Mouse (Mus musculus) forebrain, postnatal 0 days (tissue): ENCODE measurements around the gene Atp5h. TPM values are rescaled to one million over a fixed set of nuclear protein-coding genes. Genes with fewer than 3 reads are reported as not detected.

Source experiments
- ATAC-seq: fragments of 200-750 bp; cut with Nextera tagmentation; 2 replicates; pipeline ENCODE4 v1.8.0; 2017; ENCODE audit warnings: mild to moderate bottlenecking, moderate library complexity
- DNase-seq: peaks from one replicate; pipeline ENCODE4 v3.0.0-alpha.2; 2015
- H3K27ac ChIP-seq: fragments of 300-500 bp; sonication (generic); 2 replicates; pipeline ENCODE4 v1.5.1; 2014; ENCODE audit warnings: low read depth, mild to moderate bottlenecking, antibody characterized with exemption, low read length, moderate library complexity, mixed read lengths
- H3K27me3 ChIP-seq: fragments of 300-500 bp; sonication (generic); 2 replicates; pipeline ENCODE4 v1.6.1; 2014; ENCODE audit warnings: mild to moderate bottlenecking, low read length, mixed read lengths; ENCODE audit not compliant: insufficient read depth
- H3K36me3 ChIP-seq: fragments of 300-500 bp; sonication (generic); 2 replicates; pipeline ENCODE4 v1.6.1; 2014; ENCODE audit warnings: mild to moderate bottlenecking, moderate library complexity; ENCODE audit not compliant: insufficient read depth
- H3K4me1 ChIP-seq: fragments of 300-500 bp; sonication (generic); 2 replicates; pipeline ENCODE4 v1.6.1; 2014; ENCODE audit warnings: antibody characterized with exemption; ENCODE audit not compliant: insufficient read depth
- H3K4me2 ChIP-seq: fragments of 300-500 bp; sonication (generic); 2 replicates; pipeline ENCODE4 v1.6.1; 2014; ENCODE audit warnings: low read depth, mild to moderate bottlenecking, moderate library complexity
- H3K4me3 ChIP-seq: fragments of 300-500 bp; sonication (generic); 2 replicates; pipeline ENCODE4 v1.5.1; 2014; ENCODE audit warnings: low read depth, low read length, mixed read lengths
- H3K9ac ChIP-seq: fragments of 300-500 bp; sonication (generic); 2 replicates; pipeline ENCODE4 v1.6.1; 2014; ENCODE audit warnings: mild to moderate bottlenecking
- H3K9me3 ChIP-seq: fragments of 300-500 bp; sonication (generic); 2 replicates; pipeline ENCODE4 v1.6.1; 2016; ENCODE audit warnings: low read length
- CTCF ChIP-seq: sonication (generic); IDR thresholded peaks from 2 replicates; pipeline ENCODE4 v1.5.1; 2016; ENCODE audit warnings: antibody characterized with exemption, control low read depth, low read depth
- WGBS: fragments of 180-500 bp; shearing (Covaris S2); extraction: QIAGEN DNeasy Blood & Tissue Kit; methylation state at CpG from one replicate; pipeline ENCODE4 v1.1.7; 2014; 5-methylcytosine and 5-hydroxymethylcytosine counted together
- polyA plus RNA-seq: library from polyadenylated mRNA; unstranded; fragments of >200 nt; fragmentation: Nextera tagmentation; extraction: Ambion mirVana; gene quantifications from 2 replicates; pipeline ENCODE4 v1.2.1, GENCODE M21; 2015
- total RNA-seq: library from RNA; depleted of rRNA; stranded (reverse); fragments of >200 nt; gene quantifications from 2 replicates; pipeline ENCODE4 v1.2.3, GENCODE M21; 2014

Gene Atp5h
- total and polyA plus RNA-seq, 2 experiments from 2014 or later, result 339 to 808 TPM

GRCm38 (mm10) chr11:115373805-115374694 is 45.7 kb downstream of the Atp5h start:
- H3K36me3 ChIP-seq, result no peaks in the 10 kb centered on the region
- no peaks in the 10 kb centered on the region for H3K27me3 ChIP-seq
- H3K4me3 ChIP-seq, result peak overlapping the region; percentile 39
- peak overlapping the region; percentile 75 for H3K4me2 ChIP-seq
- peaks cover 6% of the 10 kb centered on the region for H3K4me1 ChIP-seq
- no peaks in the 10 kb centered on the region for H3K9me3 ChIP-seq
- H3K27ac ChIP-seq, result peak overlapping the region; percentile 57
- peak; percentile 92 for ATAC-seq
- 1% methylated on average over 30 of the region's 30 CpGs for WGBS
- TF ChIP-seq CTCF, result peak; percentile 26
- peak; percentile 85 for DNase-seq
- H3K9ac ChIP-seq, result peak overlapping the region; percentile 72

GRCm38 (mm10) chr11:115372737-115373136 is 47.0 kb downstream of the Atp5h start:
- no peak for ATAC-seq
- Histone ChIP-seq H3K4me3 (no peak overlapping the region), H3K4me1 (peaks cover 6% of the 10 kb centered on the region), H3K4me2 (no peak overlapping the region), H3K27ac (no peak overlapping the region), H3K9me3 (no peaks in the 10 kb centered on the region), H3K36me3 (no peaks in the 10 kb centered on the region), H3K9ac (no peak overlapping the region), H3K27me3 (no peaks in the 10 kb centered on the region)
- no peak for TF ChIP-seq CTCF
- no peak for DNase-seq
- WGBS, result 54% methylated on average over 2 of the region's 2 CpGs

GRCm38 (mm10) chr11:115372015-115372414 is 47.7 kb downstream of the Atp5h start:
- no peak for TF ChIP-seq CTCF
- no peak overlapping the region for H3K9ac ChIP-seq
- DNase-seq (no peak), ATAC-seq (no peak)
- H3K27ac ChIP-seq, result no peak overlapping the region
- H3K9me3 ChIP-seq, result no peaks in the 10 kb centered on the region
- 60% methylated on average over 1 of the region's 1 CpGs for WGBS
- no peaks in the 10 kb centered on the region for H3K27me3 ChIP-seq
- no peaks in the 10 kb centered on the region for H3K36me3 ChIP-seq
- no peak overlapping the region for H3K4me3 ChIP-seq
- peaks cover 6% of the 10 kb centered on the region for H3K4me1 ChIP-seq
- no peak overlapping the region for H3K4me2 ChIP-seq

GRCm38 (mm10) chr11:115371354-115371753 is 48.4 kb downstream of the Atp5h start:
- peaks cover 6% of the 10 kb centered on the region for H3K4me1 ChIP-seq
- no peak overlapping the region for H3K9ac ChIP-seq
- TF ChIP-seq CTCF, result no peak
- H3K27ac ChIP-seq, result no peak overlapping the region
- H3K9me3 ChIP-seq, result no peaks in the 10 kb centered on the region
- ATAC-seq (no peak), DNase-seq (no peak)
- H3K36me3 ChIP-seq, result no peaks in the 10 kb centered on the region
- no peaks in the 10 kb centered on the region for H3K27me3 ChIP-seq
- H3K4me2 ChIP-seq, result no peak overlapping the region
- WGBS, result 77% methylated on average over 8 of the region's 8 CpGs
- no peak overlapping the region for H3K4me3 ChIP-seq

- H3K27ac ChIP-seq, result no peak overlapping the region
- H3K4me3 ChIP-seq, result no peak overlapping the region
- H3K4me1 ChIP-seq, result peaks cover 6% of the 10 kb centered on the region
- H3K9me3 ChIP-seq, result no peaks in the 10 kb centered on the region
- no peaks in the 10 kb centered on the region for H3K36me3 ChIP-seq
- no peak overlapping the region for H3K4me2 ChIP-seq
- WGBS, result 57% methylated on average over 7 of the region's 7 CpGs
- ATAC-seq, result no peak
- no peaks in the 10 kb centered on the region for H3K27me3 ChIP-seq
- no peak for TF ChIP-seq CTCF
- H3K9ac ChIP-seq, result no peak overlapping the region
- no peak for DNase-seq
Measured at GRCm38 (mm10) chr11:115370368-115370767, 49.4 kb downstream of the Atp5h start.

- H3K27ac ChIP-seq, result peak within 1 kb of the TSS; percentile 69
- peak within 1 kb of the TSS; percentile 69 for H3K4me3 ChIP-seq
- ATAC-seq, result peak; percentile 84
- no peaks in the 10 kb centered on the region for H3K9me3 ChIP-seq
- TF ChIP-seq CTCF, result no peak
- H3K27me3 ChIP-seq, result no peaks in the 10 kb centered on the region
- 2% methylated on average over 39 of the region's 39 CpGs for WGBS
- H3K9ac ChIP-seq, result peak within 1 kb of the TSS; percentile 64
- no peaks in the 10 kb centered on the region for H3K4me1 ChIP-seq
- peak within 1 kb of the TSS; percentile 89 for H3K4me2 ChIP-seq
- peak; percentile 82 for DNase-seq
- no peaks in the 10 kb centered on the region for H3K36me3 ChIP-seq
Measured at GRCm38 (mm10) chr11:115367395-115367944, 52.3 kb downstream of the Atp5h start, which contains the start of gene Hid1. Gene Hid1 (minus strand): TSS chr11:115367756.
